Mouse (Mus musculus): ENCODE measurements around the gene Adamts18. TPM values are rescaled to one million over a fixed set of nuclear protein-coding genes. Genes with fewer than 3 reads are reported as not detected.
A peak's percentile ranks its signal among the peaks of the same experiment; 100 is the strongest.
"Not testable (repeated sequence)": the region's sequence is repeated elsewhere in the genome, so short reads cannot be mapped to it uniquely, and the experiment has no call there.

Gene Adamts18
- total RNA-seq, 4 experiments from 2014 or later: 2.0 to 2.5 (median 2.3) TPM

- no peak for DNase-seq (ENCODE audit: low spot score in 2 of 2)
These were observed 3.7 kb downstream of the Adamts18 start for GRCm38 (mm10) chr8:113844801-113845301.

GRCm38 (mm10) chr8:113838211-113838610, 10.3 kb downstream of the Adamts18 start:
- DNase-seq (ENCODE audit: low spot score in 2 of 2): no peak

- no peak for DNase-seq (ENCODE audit: low spot score in 2 of 2)
These were observed 11.0 kb downstream of the Adamts18 start for GRCm38 (mm10) chr8:113837570-113837915.

- no peak for DNase-seq (ENCODE audit: low spot score in 2 of 2)
These were observed 11.5 kb downstream of the Adamts18 start for GRCm38 (mm10) chr8:113836892-113837569.

GRCm38 (mm10) chr8:113833644-113834043, 14.9 kb downstream of the Adamts18 start:
- no peak for DNase-seq (ENCODE audit: low spot score in 2 of 2)

- no peak for DNase-seq (ENCODE audit: low spot score in 2 of 2)
These were observed 21.3 kb downstream of the Adamts18 start for GRCm38 (mm10) chr8:113827270-113827669.

GRCm38 (mm10) chr8:113820983-113821587, 27.5 kb downstream of the Adamts18 start:
- no peak for DNase-seq (ENCODE audit: low spot score in 2 of 2)

- no peak for DNase-seq (ENCODE audit: low spot score in 2 of 2)
These were observed 34.6 kb downstream of the Adamts18 start for GRCm38 (mm10) chr8:113813966-113814365.

- no peak for DNase-seq (ENCODE audit: low spot score in 2 of 2)
These were observed 37.0 kb downstream of the Adamts18 start for GRCm38 (mm10) chr8:113811521-113811920.

- no peak for DNase-seq (ENCODE audit: low spot score in 2 of 2)
These were observed 38.6 kb downstream of the Adamts18 start for GRCm38 (mm10) chr8:113809929-113810328.

GRCm38 (mm10) chr8:113803830-113804611, 44.5 kb downstream of the Adamts18 start:
- no peak for DNase-seq (ENCODE audit: low spot score in 2 of 2)

GRCm38 (mm10) chr8:113801551-113801950, 47.0 kb downstream of the Adamts18 start:
- no peak for DNase-seq (ENCODE audit: low spot score in 2 of 2)

- DNase-seq (ENCODE audit: low spot score in 2 of 2): not testable (repeated sequence)
These were observed 48.0 kb downstream of the Adamts18 start for GRCm38 (mm10) chr8:113800556-113800955.

- DNase-seq (ENCODE audit: low spot score in 2 of 2): no peak
These were observed 49.0 kb downstream of the Adamts18 start for GRCm38 (mm10) chr8:113799550-113799949.

GRCm38 (mm10) chr8:113791856-113792255, 56.7 kb downstream of the Adamts18 start:
- DNase-seq (ENCODE audit: low spot score in 2 of 2): no peak

- DNase-seq (ENCODE audit: low spot score in 2 of 2): peak in 1 of 2 experiments; percentile 33
These were observed 57.5 kb downstream of the Adamts18 start for GRCm38 (mm10) chr8:113791061-113791460.

GRCm38 (mm10) chr8:113783711-113784110, 64.8 kb downstream of the Adamts18 start:
- no peak for DNase-seq (ENCODE audit: low spot score in 2 of 2)

GRCm38 (mm10) chr8:113781554-113781953, 67.0 kb downstream of the Adamts18 start:
- no peak for DNase-seq (ENCODE audit: low spot score in 2 of 2)

GRCm38 (mm10) chr8:113775361-113775760, 73.2 kb downstream of the Adamts18 start:
- no peak for DNase-seq (ENCODE audit: low spot score in 2 of 2)

- DNase-seq (ENCODE audit: low spot score in 2 of 2): no peak
These were observed 79.6 kb downstream of the Adamts18 start for GRCm38 (mm10) chr8:113768861-113769410.

- DNase-seq (ENCODE audit: low spot score in 2 of 2): no peak
These were observed 83.4 kb downstream of the Adamts18 start for GRCm38 (mm10) chr8:113765121-113765520.
